8 mouse cellular contexts compared by ENCODE assay signal in the genomic region with DNA sequence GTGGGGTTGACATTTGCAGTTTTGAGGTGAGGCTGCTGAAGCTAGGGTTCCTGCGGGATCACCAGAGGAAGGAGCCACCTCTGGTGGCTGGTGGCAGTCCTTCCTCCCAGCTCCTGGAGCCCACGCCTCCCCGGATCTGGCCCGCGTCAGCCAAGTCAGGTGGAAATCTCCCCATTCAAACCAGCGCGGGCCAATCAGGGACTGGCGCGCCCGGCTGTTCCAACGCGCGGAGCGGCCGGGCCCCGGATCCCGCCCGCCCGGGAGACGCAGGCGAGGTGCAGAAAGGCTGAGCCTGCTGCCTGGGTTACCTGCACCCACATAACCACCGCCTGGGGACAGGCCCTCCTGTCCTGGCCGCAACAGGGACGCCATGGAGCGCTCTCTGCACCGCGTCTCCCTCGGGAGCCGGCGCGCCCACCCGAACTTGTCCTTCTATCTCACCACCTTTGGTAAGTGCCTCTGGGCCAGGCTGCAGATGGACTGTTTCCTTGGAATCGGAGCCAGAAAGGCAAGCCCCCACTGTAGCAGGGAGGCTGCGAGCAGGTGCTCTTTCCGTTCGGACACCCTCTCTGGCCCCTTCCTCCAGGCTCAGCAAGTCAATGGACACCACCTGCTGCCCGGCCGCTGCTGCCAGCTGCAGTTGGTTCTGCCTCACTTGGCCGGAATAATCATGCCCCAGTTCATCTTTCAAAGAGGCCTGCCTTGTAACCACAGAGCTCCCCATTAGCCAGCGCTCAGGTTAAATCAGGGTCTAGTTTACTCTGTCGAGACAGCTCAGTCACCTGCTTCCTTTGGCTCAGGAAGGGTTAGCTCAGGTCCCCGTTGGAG. TPM values are rescaled to one million over a fixed set of nuclear protein-coding genes. Genes with fewer than 3 reads are reported as not detected.
DNase-seq lines count a peak whose midpoint lies in the region; ATAC-seq and TF ChIP-seq lines count a peak whose summit lies in the region.

No protein-coding gene starts in this region.

- under 1% methylated on average over 42 of the region's 42 CpGs for WGBS in forebrain, embryonic 14.5 days
- WGBS in hindbrain, embryonic 14.5 days: 2% methylated on average over 42 of the region's 42 CpGs
- WGBS in limb, embryonic 10.5 days: 4% methylated on average over 42 of the region's 42 CpGs

- peak overlapping the region; percentile 54 for H3K9ac ChIP-seq in forebrain, embryonic 14.5 days (ENCODE audit: low read length)
- H3K9ac ChIP-seq in hindbrain, embryonic 14.5 days: peak overlapping the region; percentile 65

- H3K4me3 ChIP-seq in forebrain, embryonic 14.5 days (ENCODE audit: low read depth, low read length): peak overlapping the region; percentile 37
- H3K4me3 ChIP-seq in hindbrain, embryonic 14.5 days (replicated peaks; ENCODE audit: low read length): peak overlapping the region; percentile 47
- peak overlapping the region; percentile 56 for H3K4me3 ChIP-seq in limb, embryonic 10.5 days

- peak; percentile 10; the same call in 1 of the 2 replicates for TF ChIP-seq CTCF in brain, embryonic 14.5 days (IDR thresholded peaks at IDR 0.05; ENCODE audit: borderline replicate concordance, extremely low read depth, insufficient read depth, insufficient read length)

- peak overlapping the region; percentile 64 for H3K4me2 ChIP-seq in forebrain, embryonic 14.5 days (ENCODE audit: low read length)
- H3K4me2 ChIP-seq in hindbrain, embryonic 14.5 days (replicated peaks): peak overlapping the region; percentile 95

- peaks cover 34% of the 10 kb centered on the region for H3K4me1 ChIP-seq in forebrain, embryonic 14.5 days (ENCODE audit: control insufficient read depth, insufficient read depth, low read length)
- peaks cover 30% of the 10 kb centered on the region for H3K4me1 ChIP-seq in hindbrain, embryonic 14.5 days (replicated peaks; ENCODE audit: control insufficient read depth, insufficient read depth, low read length)
- peaks cover 14% of the 10 kb centered on the region for H3K4me1 ChIP-seq in limb, embryonic 10.5 days

- H3K27me3 ChIP-seq in forebrain, embryonic 14.5 days (replicated peaks; ENCODE audit: control insufficient read depth, insufficient read depth, low read length): no peaks in the 10 kb centered on the region
- H3K27me3 ChIP-seq in hindbrain, embryonic 14.5 days (ENCODE audit: control insufficient read depth, insufficient read depth, low read length): no peaks in the 10 kb centered on the region
- H3K27me3 ChIP-seq in limb, embryonic 10.5 days (ENCODE audit: low read depth, poor library complexity, severe bottlenecking): peaks cover 52% of the 10 kb centered on the region

- no peak for DNase-seq in frontal cortex, postnatal 25 days (ENCODE audit: low spot score in 2 of 2)
- peak; percentile 93 for DNase-seq in brain, embryonic 14.5 days (ENCODE audit: low read depth)
- peak; percentile 88 for DNase-seq in forebrain, embryonic 14.5 days (ENCODE audit: low spot score)
- DNase-seq in hindbrain, embryonic 14.5 days (ENCODE audit: low spot score): peak; percentile 70
- DNase-seq in limb, embryonic 10.5 days (ENCODE audit: low spot score): peak; percentile 55
- DNase-seq in mesoderm, embryonic 11.5 days (ENCODE audit: low read depth, low spot score): peak; percentile 72
- peak; percentile 8 to 12 for DNase-seq in spleen, postnatal 14 days (ENCODE audit: low spot score in 2 of 2)

- ATAC-seq in frontal cortex, adult (ENCODE audit: low TSS enrichment): peak; percentile 87
- ATAC-seq in forebrain, embryonic 14.5 days: peak; percentile 87
- peak; percentile 76 for ATAC-seq in hindbrain, embryonic 14.5 days (ENCODE audit: low FRiP score)

- H3K9me3 ChIP-seq in forebrain, embryonic 14.5 days (replicated peaks; ENCODE audit: control insufficient read depth, low read length): no peaks in the 10 kb centered on the region
- H3K9me3 ChIP-seq in hindbrain, embryonic 14.5 days (ENCODE audit: control insufficient read depth, low read length): no peaks in the 10 kb centered on the region
- H3K9me3 ChIP-seq in limb, embryonic 10.5 days (replicated peaks): no peaks in the 10 kb centered on the region

- no peaks in the 10 kb centered on the region for H3K36me3 ChIP-seq in forebrain, embryonic 14.5 days (ENCODE audit: control insufficient read depth, insufficient read depth, low read length)
- no peaks in the 10 kb centered on the region for H3K36me3 ChIP-seq in hindbrain, embryonic 14.5 days (replicated peaks; ENCODE audit: control insufficient read depth, insufficient read depth)
- H3K36me3 ChIP-seq in limb, embryonic 10.5 days: no peaks in the 10 kb centered on the region

- peak overlapping the region; percentile 91 for H3K27ac ChIP-seq in forebrain, embryonic 14.5 days (ENCODE audit: low read depth, low read length)
- H3K27ac ChIP-seq in hindbrain, embryonic 14.5 days: peak overlapping the region; percentile 83
- H3K27ac ChIP-seq in limb, embryonic 10.5 days: no peak overlapping the region

- peak; percentile 43; the same call in 1 of the 2 replicates for TF ChIP-seq POLR2A in brain, embryonic 14.5 days (IDR thresholded peaks at IDR 0.05; ENCODE audit: borderline replicate concordance, extremely low read depth, insufficient read depth, insufficient read length, poor library complexity, severe bottlenecking)

RNA-seq across cellular contexts. Expression of a gene that starts 23.8 kb away (rescaled TPM):
- polyA plus RNA-seq in brain, embryonic 14.5 days (2012; rRNA removed): 68.8 and 92.5 TPM in 2 replicates
- polyA plus RNA-seq in forebrain, embryonic 14.5 days (2014; fragmentation: Nextera tagmentation; extraction: Ambion mirVana): 36.7 and 44.8 TPM in 2 replicates
- polyA plus RNA-seq in hindbrain, embryonic 14.5 days (2014; fragmentation: Nextera tagmentation; extraction: Ambion mirVana): 35.2 and 42.9 TPM in 2 replicates
- polyA plus RNA-seq in limb, embryonic 10.5 days (2016; fragmentation: Nextera tagmentation; extraction: Ambion mirVana): 24.9 and 38.2 TPM in 2 replicates

RNA-seq across cellular contexts. Expression of a gene that starts 58.3 kb away (rescaled TPM):
- 0.77 and 1.0 TPM in 2 replicates for polyA plus RNA-seq in brain, embryonic 14.5 days (2012; rRNA removed)
- 0.95 and 0.97 TPM in 2 replicates for polyA plus RNA-seq in forebrain, embryonic 14.5 days (2014; fragmentation: Nextera tagmentation; extraction: Ambion mirVana)
- 0.24 and 0.76 TPM in 2 replicates for polyA plus RNA-seq in hindbrain, embryonic 14.5 days (2014; fragmentation: Nextera tagmentation; extraction: Ambion mirVana)
- 0.86 and 1.7 TPM in 2 replicates for polyA plus RNA-seq in limb, embryonic 10.5 days (2016; fragmentation: Nextera tagmentation; extraction: Ambion mirVana)

RNA-seq across cellular contexts. Expression of a gene that starts 58.6 kb away (rescaled TPM):
- polyA plus RNA-seq in brain, embryonic 14.5 days (2012; rRNA removed): 46.1 and 47.9 TPM in 2 replicates
- polyA plus RNA-seq in forebrain, embryonic 14.5 days (2014; fragmentation: Nextera tagmentation; extraction: Ambion mirVana): 78.6 and 80.3 TPM in 2 replicates
- 52.7 and 58.3 TPM in 2 replicates for polyA plus RNA-seq in hindbrain, embryonic 14.5 days (2014; fragmentation: Nextera tagmentation; extraction: Ambion mirVana)
- 113 and 116 TPM in 2 replicates for polyA plus RNA-seq in limb, embryonic 10.5 days (2016; fragmentation: Nextera tagmentation; extraction: Ambion mirVana)

Comparison
In these comparisons a context has a peak if more than half of its experiments do, and no peak if none do; other contexts are left out.
1. DNase-seq: peak in brain, embryonic 14.5 days (single experiment), forebrain, embryonic 14.5 days (single experiment), hindbrain, embryonic 14.5 days (single experiment), limb, embryonic 10.5 days (single experiment), mesoderm, embryonic 11.5 days (single experiment) and spleen, postnatal 14 days (2 of 2); none in frontal cortex, postnatal 25 days (0 of 2).
2. Peak in every context shown above with its lines, with median percentiles within 50 percentile points of each other: ATAC-seq and H3K4me3 ChIP-seq.